Mouse (Mus musculus): ENCODE measurements at regions not wholly inside any gene's neighbourhood (a gene's known extent, or its start where the extent isn't known, plus 50 kb on each side); places are given as distances from the start of the nearest gene placed in this dataset.

GRCm38 (mm10) chr9:115562783-115563182 lies 252.6 kb upstream of the Stt3b start:
- Histone ChIP-seq H3K27me3 (ENCODE audit: insufficient read depth, low read length) (no peaks in the 10 kb centered on the region), H3K9me3 (ENCODE audit: low read length) (no peaks in the 10 kb centered on the region), H3K4me1 (ENCODE audit: insufficient read depth, low read length) (0 out of 2 replicates have a peak, but pooled peaks cover 3% of the 10 kb centered on the region), H3K27ac (ENCODE audit: low read depth, low read length) (no peak overlapping the region), H3K36me3 (ENCODE audit: insufficient read depth, low read length) (no peaks in the 10 kb centered on the region), H3K4me2 (ENCODE audit: low read depth, low read length, poor library complexity, severe bottlenecking) (no peak overlapping the region), H3K4me3 (ENCODE audit: low read depth, low read length) (no peak overlapping the region), H3K9ac (replicated peaks; ENCODE audit: low read length, poor library complexity, severe bottlenecking) (no peak overlapping the region)
- DNase-seq (ENCODE audit: low spot score) (no peak), ATAC-seq (ENCODE audit: low FRiP score) (no peak)
- TF ChIP-seq CTCF (IDR thresholded peaks at IDR 0.05), result no peak
- 36% methylated on average over 4 of the region's 4 CpGs for WGBS

- no peak overlapping the region for H3K9ac ChIP-seq (replicated peaks; ENCODE audit: low read length, poor library complexity, severe bottlenecking)
- TF ChIP-seq CTCF (IDR thresholded peaks at IDR 0.05), result no peak
- H3K4me2 ChIP-seq (ENCODE audit: low read depth, low read length, poor library complexity, severe bottlenecking), result no peak overlapping the region
- DNase-seq (ENCODE audit: low spot score) (no peak), ATAC-seq (ENCODE audit: low FRiP score) (no peak)
- H3K27me3 ChIP-seq (ENCODE audit: insufficient read depth, low read length), result no peaks in the 10 kb centered on the region
- 71% methylated on average over 1 of the region's 1 CpGs for WGBS
- 0 out of 2 replicates have a peak, but pooled peaks cover 3% of the 10 kb centered on the region for H3K4me1 ChIP-seq (ENCODE audit: insufficient read depth, low read length)
- no peaks in the 10 kb centered on the region for H3K36me3 ChIP-seq (ENCODE audit: insufficient read depth, low read length)
- no peaks in the 10 kb centered on the region for H3K9me3 ChIP-seq (ENCODE audit: low read length)
- no peak overlapping the region for H3K27ac ChIP-seq (ENCODE audit: low read depth, low read length)
- H3K4me3 ChIP-seq (ENCODE audit: low read depth, low read length), result no peak overlapping the region
Observed at GRCm38 (mm10) chr9:115564366-115564765, 254.1 kb upstream of the Stt3b start.

GRCm38 (mm10) chr9:115568693-115569334 lies 258.6 kb upstream of the Stt3b start:
- Histone ChIP-seq H3K4me3 (ENCODE audit: low read depth, low read length) (no peak overlapping the region), H3K36me3 (ENCODE audit: insufficient read depth, low read length) (no peaks in the 10 kb centered on the region), H3K4me1 (ENCODE audit: insufficient read depth, low read length) (no peaks in the 10 kb centered on the region), H3K9ac (replicated peaks; ENCODE audit: low read length, poor library complexity, severe bottlenecking) (no peak overlapping the region), H3K27ac (ENCODE audit: low read depth, low read length) (no peak overlapping the region), H3K9me3 (ENCODE audit: low read length) (no peaks in the 10 kb centered on the region), H3K4me2 (ENCODE audit: low read depth, low read length, poor library complexity, severe bottlenecking) (no peak overlapping the region), H3K27me3 (ENCODE audit: insufficient read depth, low read length) (no peaks in the 10 kb centered on the region)
- no peak for DNase-seq (ENCODE audit: low spot score)
- 84% methylated on average over 7 of the region's 7 CpGs for WGBS
- TF ChIP-seq CTCF (IDR thresholded peaks at IDR 0.05), result no peak
- no peak for ATAC-seq (ENCODE audit: low FRiP score)

DNA sequence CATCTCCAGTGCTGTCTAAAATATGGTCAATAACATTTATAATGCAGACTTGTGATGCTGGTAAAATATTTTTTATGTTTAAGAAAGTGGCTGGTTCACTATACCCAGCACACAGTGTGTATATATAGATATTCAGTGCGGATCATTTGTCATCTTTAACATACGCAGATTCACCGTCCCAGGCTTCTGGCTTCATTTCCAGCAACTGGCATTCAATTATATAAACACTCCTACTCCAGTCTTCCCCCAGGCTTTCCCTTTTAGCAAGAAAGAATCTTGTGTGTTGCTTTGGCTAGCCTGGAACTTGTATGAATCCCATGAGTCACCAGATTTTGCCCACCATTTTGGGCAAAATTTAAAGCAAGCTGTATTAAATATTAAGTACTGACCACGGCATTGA lies 260.8 kb upstream of the Stt3b start:
- 92% methylated on average over 4 of the region's 4 CpGs for WGBS
- H3K27ac ChIP-seq (ENCODE audit: low read depth, low read length), result no peak overlapping the region
- ATAC-seq (ENCODE audit: low FRiP score) (no peak), DNase-seq (ENCODE audit: low spot score) (no peak)
- no peak overlapping the region for H3K4me2 ChIP-seq (ENCODE audit: low read depth, low read length, poor library complexity, severe bottlenecking)
- H3K4me3 ChIP-seq (ENCODE audit: low read depth, low read length), result no peak overlapping the region
- no peak for TF ChIP-seq CTCF (IDR thresholded peaks at IDR 0.05)
- H3K27me3 ChIP-seq (ENCODE audit: insufficient read depth, low read length), result no peaks in the 10 kb centered on the region
- H3K36me3 ChIP-seq (ENCODE audit: insufficient read depth, low read length), result no peaks in the 10 kb centered on the region
- H3K9ac ChIP-seq (replicated peaks; ENCODE audit: low read length, poor library complexity, severe bottlenecking), result no peak overlapping the region
- no peaks in the 10 kb centered on the region for H3K4me1 ChIP-seq (ENCODE audit: insufficient read depth, low read length)
- no peaks in the 10 kb centered on the region for H3K9me3 ChIP-seq (ENCODE audit: low read length)

- no peaks in the 10 kb centered on the region for H3K4me1 ChIP-seq (ENCODE audit: insufficient read depth, low read length)
- no peak for TF ChIP-seq CTCF (IDR thresholded peaks at IDR 0.05)
- ATAC-seq (ENCODE audit: low FRiP score), result no peak
- H3K27me3 ChIP-seq (ENCODE audit: insufficient read depth, low read length), result no peaks in the 10 kb centered on the region
- H3K36me3 ChIP-seq (ENCODE audit: insufficient read depth, low read length), result no peaks in the 10 kb centered on the region
- H3K9me3 ChIP-seq (ENCODE audit: low read length), result no peaks in the 10 kb centered on the region
- H3K4me3 ChIP-seq (ENCODE audit: low read depth, low read length), result no peak overlapping the region
- H3K27ac ChIP-seq (ENCODE audit: low read depth, low read length), result no peak overlapping the region
- H3K4me2 ChIP-seq (ENCODE audit: low read depth, low read length, poor library complexity, severe bottlenecking), result no peak overlapping the region
- H3K9ac ChIP-seq (replicated peaks; ENCODE audit: low read length, poor library complexity, severe bottlenecking), result no peak overlapping the region
- peak; percentile 62 for DNase-seq (ENCODE audit: low spot score)
- WGBS, result 74% methylated on average over 3 of the region's 3 CpGs
Observed at GRCm38 (mm10) chr9:115581116-115581515, 270.9 kb upstream of the Stt3b start.

- H3K27ac ChIP-seq (ENCODE audit: low read depth, low read length), result no peak overlapping the region
- WGBS, result 94% methylated on average over 11 of the region's 11 CpGs
- ATAC-seq (ENCODE audit: low FRiP score), result no peak
Observed at GRCm38 (mm10) chr9:115583548-115583947, 273.3 kb upstream of the Stt3b start.

More at GRCm38 (mm10) chr9:115583548-115583947, 273.3 kb upstream of the Stt3b start:
- no peak for DNase-seq (ENCODE audit: low spot score)
- no peak overlapping the region for H3K4me2 ChIP-seq (ENCODE audit: low read depth, low read length, poor library complexity, severe bottlenecking)
- H3K4me1 ChIP-seq (ENCODE audit: insufficient read depth, low read length), result no peaks in the 10 kb centered on the region
- H3K36me3 ChIP-seq (ENCODE audit: insufficient read depth, low read length), result no peaks in the 10 kb centered on the region
- H3K9ac ChIP-seq (replicated peaks; ENCODE audit: low read length, poor library complexity, severe bottlenecking), result no peak overlapping the region
- no peaks in the 10 kb centered on the region for H3K27me3 ChIP-seq (ENCODE audit: insufficient read depth, low read length)
- peaks cover 4% of the 10 kb centered on the region; the same call in 1 of the 2 replicates for H3K9me3 ChIP-seq (ENCODE audit: low read length)
- no peak overlapping the region for H3K4me3 ChIP-seq (ENCODE audit: low read depth, low read length)
- TF ChIP-seq CTCF (IDR thresholded peaks at IDR 0.05), result no peak
